Mouse (Mus musculus): ENCODE measurements around the gene Ppp1r18. TPM values are rescaled to one million over a fixed set of nuclear protein-coding genes. Genes with fewer than 3 reads are reported as not detected.
A peak's percentile ranks its signal among the peaks of the same experiment; 100 is the strongest.

Ppp1r18 gene
- polyA plus RNA-seq, 1 experiment from 2014 or later = 18.4 TPM

GRCm38 (mm10) chr17:35870151-35870883 lies 4.9 kb downstream of the Ppp1r18 start:
- Histone ChIP-seq H3K36me3 (ENCODE audit: control insufficient read depth, insufficient read depth, low read length) (peaks cover 4% of the 10 kb centered on the region), H3K4me1 (ENCODE audit: control insufficient read depth, insufficient read depth, low read length) (peaks cover 52% of the 10 kb centered on the region), H3K9me3 (replicated peaks; ENCODE audit: control insufficient read depth, low read length, poor library complexity, severe bottlenecking) (no peaks in the 10 kb centered on the region; the same call in 1 of the 2 replicates), H3K9ac (ENCODE audit: low read depth, low read length) (peak overlapping the region; percentile 57), H3K4me2 (ENCODE audit: low read length) (peak overlapping the region; percentile 95), H3K27ac (ENCODE audit: low read length) (peak overlapping the region; percentile 54; the same call in 1 of the 2 replicates), H3K27me3 (ENCODE audit: control insufficient read depth, insufficient read depth, low read depth, low read length) (no peaks in the 10 kb centered on the region), H3K4me3 (ENCODE audit: low read depth, low read length) (peak overlapping the region; percentile 74)
- ATAC-seq = no peak
- WGBS = 76% methylated on average over 9 of the region's 9 CpGs

DNA sequence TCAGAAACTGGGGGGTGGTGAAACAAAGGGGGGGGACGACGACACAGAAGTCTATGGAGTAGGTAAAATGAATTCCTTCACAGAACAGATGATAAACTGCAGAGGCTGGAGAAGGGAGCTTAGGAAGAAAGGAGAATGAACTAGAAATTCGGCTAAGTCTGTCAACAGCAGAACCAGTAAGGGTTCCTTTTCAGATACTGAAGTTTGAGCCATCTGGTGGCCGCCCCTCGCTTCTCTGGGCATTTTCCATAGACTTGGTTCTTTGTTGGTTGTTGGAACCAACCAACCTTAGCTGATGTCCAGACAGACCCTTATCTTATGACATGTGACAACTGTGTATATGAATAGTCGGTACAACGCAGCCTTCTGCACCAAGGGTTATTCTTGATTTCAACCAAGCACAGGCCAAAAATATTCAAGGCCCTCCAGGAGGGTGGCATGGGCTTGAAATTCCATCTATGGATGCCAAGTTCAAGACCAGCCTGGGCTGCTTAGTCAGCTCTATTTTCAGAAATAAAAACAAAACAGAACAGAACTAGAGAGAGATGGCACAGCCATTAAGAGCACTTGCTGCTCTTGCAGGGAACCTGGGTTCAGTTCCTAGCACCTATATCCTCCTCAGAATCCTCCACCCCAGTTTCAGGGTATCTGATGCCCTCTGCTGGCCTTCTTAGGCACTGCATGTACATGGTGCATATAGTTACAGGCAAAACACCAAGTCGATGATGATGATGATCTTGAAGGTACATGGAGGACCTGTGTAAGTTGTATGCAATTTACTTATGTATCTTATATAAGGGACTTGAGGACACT lies 5.7 kb downstream of the Ppp1r18 start:
- H3K27ac ChIP-seq (ENCODE audit: low read length) = 0 out of 2 replicates have a peak overlapping the region, but pooled peaks have one; percentile 54
- H3K4me1 ChIP-seq (ENCODE audit: control insufficient read depth, insufficient read depth, low read length) = peaks cover 52% of the 10 kb centered on the region
- peak overlapping the region; percentile 57; the same call in 1 of the 2 replicates for H3K9ac ChIP-seq (ENCODE audit: low read depth, low read length)
- peak overlapping the region; percentile 74; the same call in 1 of the 2 replicates for H3K4me3 ChIP-seq (ENCODE audit: low read depth, low read length)
- no peak for ATAC-seq
- peak overlapping the region; percentile 95 for H3K4me2 ChIP-seq (ENCODE audit: low read length)
- 90% methylated on average over 8 of the region's 8 CpGs for WGBS
- H3K27me3 ChIP-seq (ENCODE audit: control insufficient read depth, insufficient read depth, low read depth, low read length) = no peaks in the 10 kb centered on the region
- no peaks in the 10 kb centered on the region; the same call in 1 of the 2 replicates for H3K9me3 ChIP-seq (replicated peaks; ENCODE audit: control insufficient read depth, low read length, poor library complexity, severe bottlenecking)
- H3K36me3 ChIP-seq (ENCODE audit: control insufficient read depth, insufficient read depth, low read length) = peaks cover 4% of the 10 kb centered on the region

GRCm38 (mm10) chr17:35873774-35874519 lies 8.6 kb downstream of the Ppp1r18 start:
- 33% methylated on average over 21 of the region's 21 CpGs for WGBS
- no peaks in the 10 kb centered on the region; the same call in 1 of the 2 replicates for H3K9me3 ChIP-seq (replicated peaks; ENCODE audit: control insufficient read depth, low read length, poor library complexity, severe bottlenecking)
- no peak overlapping the region for H3K4me2 ChIP-seq (ENCODE audit: low read length)
- no peaks in the 10 kb centered on the region for H3K27me3 ChIP-seq (ENCODE audit: control insufficient read depth, insufficient read depth, low read depth, low read length)
- no peak overlapping the region for H3K4me3 ChIP-seq (ENCODE audit: low read depth, low read length)
- H3K27ac ChIP-seq (ENCODE audit: low read length) = no peak overlapping the region
- H3K9ac ChIP-seq (ENCODE audit: low read depth, low read length) = no peak overlapping the region
- peaks cover 31% of the 10 kb centered on the region for H3K4me1 ChIP-seq (ENCODE audit: control insufficient read depth, insufficient read depth, low read length)
- H3K36me3 ChIP-seq (ENCODE audit: control insufficient read depth, insufficient read depth, low read length) = peaks cover 4% of the 10 kb centered on the region
- ATAC-seq = no peak

DNA sequence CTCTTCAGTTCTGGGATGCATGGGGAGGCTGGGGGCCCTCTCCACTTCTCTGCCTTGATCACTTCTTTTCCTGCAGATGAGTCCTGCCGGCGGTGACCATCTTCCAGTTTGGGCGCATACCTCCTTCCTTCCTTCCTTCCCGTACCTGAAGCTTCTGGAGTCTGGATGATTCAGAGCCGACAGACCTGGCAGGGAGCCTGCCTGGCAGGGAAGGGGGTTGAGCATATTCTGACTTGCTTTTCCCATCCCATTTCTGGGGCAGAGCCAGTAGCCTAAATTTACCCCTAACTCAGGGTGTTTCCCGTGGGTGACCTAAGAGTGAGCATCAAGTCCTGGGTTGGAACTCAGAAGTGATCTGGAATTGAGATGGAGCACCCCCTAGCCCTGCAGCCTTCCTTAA lies 9.3 kb downstream of the Ppp1r18 start:
- Histone ChIP-seq H3K9me3 (replicated peaks; ENCODE audit: control insufficient read depth, low read length, poor library complexity, severe bottlenecking) (no peaks in the 10 kb centered on the region; the same call in 1 of the 2 replicates), H3K36me3 (ENCODE audit: control insufficient read depth, insufficient read depth, low read length) (peaks cover 4% of the 10 kb centered on the region), H3K27me3 (ENCODE audit: control insufficient read depth, insufficient read depth, low read depth, low read length) (no peaks in the 10 kb centered on the region), H3K4me1 (ENCODE audit: control insufficient read depth, insufficient read depth, low read length) (peaks cover 24% of the 10 kb centered on the region), H3K4me3 (ENCODE audit: low read depth, low read length) (no peak overlapping the region), H3K4me2 (ENCODE audit: low read length) (no peak overlapping the region), H3K27ac (ENCODE audit: low read length) (no peak overlapping the region), H3K9ac (ENCODE audit: low read depth, low read length) (no peak overlapping the region)
- 95% methylated on average over 6 of the region's 6 CpGs for WGBS
- no peak for ATAC-seq

- Histone ChIP-seq H3K27ac (ENCODE audit: low read length) (peak within 1 kb of the TSS; percentile 78), H3K4me2 (ENCODE audit: low read length) (peak within 1 kb of the TSS; percentile 85), H3K9ac (ENCODE audit: low read depth, low read length) (peak within 1 kb of the TSS; percentile 82), H3K36me3 (ENCODE audit: control insufficient read depth, insufficient read depth, low read length) (peaks cover 21% of the 10 kb centered on the region), H3K9me3 (replicated peaks; ENCODE audit: control insufficient read depth, low read length, poor library complexity, severe bottlenecking) (no peaks in the 10 kb centered on the region), H3K4me1 (ENCODE audit: control insufficient read depth, insufficient read depth, low read length) (peaks cover 9% of the 10 kb centered on the region), H3K27me3 (ENCODE audit: control insufficient read depth, insufficient read depth, low read depth, low read length) (no peaks in the 10 kb centered on the region), H3K4me3 (ENCODE audit: low read depth, low read length) (peak within 1 kb of the TSS; percentile 83)
- 6% methylated on average over 66 of the region's 66 CpGs for WGBS
- peak; percentile 93 for ATAC-seq
These were observed 14.1 kb downstream of the Ppp1r18 start, which contains the start of gene Dhx16 for GRCm38 (mm10) chr17:35879245-35880057. Gene Dhx16 (plus strand): TSS chr17:35879819.

GRCm38 (mm10) chr17:35882924-35883323 lies 17.5 kb downstream of the Ppp1r18 start:
- no peaks in the 10 kb centered on the region for H3K9me3 ChIP-seq (replicated peaks; ENCODE audit: control insufficient read depth, low read length, poor library complexity, severe bottlenecking)
- H3K9ac ChIP-seq (ENCODE audit: low read depth, low read length) = no peak overlapping the region
- ATAC-seq = no peak
- H3K4me1 ChIP-seq (ENCODE audit: control insufficient read depth, insufficient read depth, low read length) = peaks cover 9% of the 10 kb centered on the region
- WGBS = 95% methylated on average over 17 of the region's 17 CpGs
- H3K27ac ChIP-seq (ENCODE audit: low read length) = no peak overlapping the region
- H3K36me3 ChIP-seq (ENCODE audit: control insufficient read depth, insufficient read depth, low read length) = peaks cover 39% of the 10 kb centered on the region
- no peaks in the 10 kb centered on the region for H3K27me3 ChIP-seq (ENCODE audit: control insufficient read depth, insufficient read depth, low read depth, low read length)
- no peak overlapping the region for H3K4me2 ChIP-seq (ENCODE audit: low read length)
- H3K4me3 ChIP-seq (ENCODE audit: low read depth, low read length) = no peak overlapping the region

DNA sequence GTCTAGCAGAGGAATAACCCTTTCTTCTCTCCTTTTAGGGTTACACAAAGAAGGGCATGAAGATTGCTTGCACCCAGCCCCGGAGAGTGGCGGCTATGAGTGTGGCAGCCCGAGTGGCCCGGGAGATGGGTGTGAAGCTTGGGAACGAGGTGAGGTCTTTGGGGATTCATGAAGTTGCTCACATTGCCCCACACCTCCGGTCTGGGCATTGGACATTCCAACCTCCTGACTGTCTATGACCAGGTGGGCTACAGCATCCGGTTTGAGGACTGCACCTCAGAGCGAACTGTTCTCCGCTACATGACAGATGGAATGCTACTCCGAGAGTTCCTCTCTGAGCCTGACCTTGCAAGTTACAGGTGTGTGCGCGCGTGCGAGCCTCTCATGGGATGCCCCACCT lies 18.4 kb downstream of the Ppp1r18 start:
- WGBS = 97% methylated on average over 14 of the region's 14 CpGs
- Histone ChIP-seq H3K36me3 (ENCODE audit: control insufficient read depth, insufficient read depth, low read length) (peaks cover 46% of the 10 kb centered on the region), H3K9me3 (replicated peaks; ENCODE audit: control insufficient read depth, low read length, poor library complexity, severe bottlenecking) (no peaks in the 10 kb centered on the region), H3K9ac (ENCODE audit: low read depth, low read length) (no peak overlapping the region), H3K27me3 (ENCODE audit: control insufficient read depth, insufficient read depth, low read depth, low read length) (no peaks in the 10 kb centered on the region), H3K27ac (ENCODE audit: low read length) (no peak overlapping the region), H3K4me2 (ENCODE audit: low read length) (no peak overlapping the region), H3K4me3 (ENCODE audit: low read depth, low read length) (no peak overlapping the region), H3K4me1 (ENCODE audit: control insufficient read depth, insufficient read depth, low read length) (peaks cover 9% of the 10 kb centered on the region)
- no peak for ATAC-seq

- Histone ChIP-seq H3K4me3 (ENCODE audit: low read depth, low read length) (no peak overlapping the region), H3K9me3 (replicated peaks; ENCODE audit: control insufficient read depth, low read length, poor library complexity, severe bottlenecking) (no peaks in the 10 kb centered on the region), H3K36me3 (ENCODE audit: control insufficient read depth, insufficient read depth, low read length) (peaks cover 68% of the 10 kb centered on the region), H3K4me2 (ENCODE audit: low read length) (no peak overlapping the region), H3K9ac (ENCODE audit: low read depth, low read length) (no peak overlapping the region), H3K27ac (ENCODE audit: low read length) (no peak overlapping the region), H3K4me1 (ENCODE audit: control insufficient read depth, insufficient read depth, low read length) (no peaks in the 10 kb centered on the region), H3K27me3 (ENCODE audit: control insufficient read depth, insufficient read depth, low read depth, low read length) (no peaks in the 10 kb centered on the region)
- WGBS = 88% methylated on average over 13 of the region's 17 CpGs
- ATAC-seq = no peak
These were observed 22.3 kb downstream of the Ppp1r18 start for GRCm38 (mm10) chr17:35887725-35888124.

Measured in midbrain, embryonic 16.5 days (tissue).